Mouse (Mus musculus) heart, adult 2 months (tissue): ENCODE measurements around the gene Morf4l1.
"Not testable (repeated sequence)": the region's sequence is repeated elsewhere in the genome, so short reads cannot be mapped to it uniquely, and the experiment has no call there.

Experiments used
- CTCF ChIP-seq: fragments of 200-600 bp; IDR thresholded peaks from 2 replicates; pipeline ENCODE4 v1.8.1; 2022; ENCODE audit warnings: antibody characterized with exemption, mild to moderate bottlenecking, moderate library complexity
- EP300 ChIP-seq: fragments of 200-500 bp; IDR thresholded peaks from 2 replicates; pipeline ENCODE4 v1.6.1; 2011; ENCODE audit warnings: low read depth, low read length, control low read depth; ENCODE audit not compliant: insufficient read depth
- POLR2A ChIP-seq: fragments of 200-500 bp; IDR thresholded peaks from 2 replicates; pipeline ENCODE4 v1.6.1; 2011; ENCODE audit warnings: mild to moderate bottlenecking, low read depth, low read length, control low read depth; ENCODE audit not compliant: insufficient read depth

- not testable (repeated sequence) for TF ChIP-seq POLR2A, CTCF, EP300
Measured at GRCm38 (mm10) chr9:90081961-90082360, 32.6 kb downstream of the Morf4l1 start.
